ENCODE assay signal across 8 mouse cellular contexts in genomic region chr1:91457698-91458097, GRCm38 (mm10). TPM values are rescaled to one million over a fixed set of nuclear protein-coding genes. Genes with fewer than 3 reads are reported as not detected.
DNase-seq lines count a peak whose midpoint lies in the region; ATAC-seq and TF ChIP-seq lines count a peak whose summit lies in the region.

No protein-coding gene starts in this region.

- no peaks in the 10 kb centered on the region for H3K27me3 ChIP-seq in kidney, embryonic 14.5 days (ENCODE audit: control insufficient read depth, insufficient read depth, low read length)
- no peaks in the 10 kb centered on the region for H3K27me3 ChIP-seq in hindbrain, embryonic 14.5 days (ENCODE audit: control insufficient read depth, insufficient read depth, low read length)
- no peaks in the 10 kb centered on the region for H3K27me3 ChIP-seq in liver, embryonic 14.5 days (ENCODE audit: control insufficient read depth, insufficient read depth, low read length)
- H3K27me3 ChIP-seq in small intestine, adult 2 months (ENCODE audit: control insufficient read depth, insufficient read depth, low read length), result no peaks in the 10 kb centered on the region

- ATAC-seq in kidney, embryonic 14.5 days (ENCODE audit: low FRiP score, low TSS enrichment), result no peak
- ATAC-seq in hindbrain, embryonic 14.5 days (ENCODE audit: low FRiP score), result no peak
- ATAC-seq in liver, embryonic 14.5 days (ENCODE audit: insufficient read depth), result no peak

- TF ChIP-seq POLR2A in cortical plate, adult 2 months (IDR thresholded peaks at IDR 0.05; ENCODE audit: extremely low read depth, insufficient read depth, low read length), result peak; percentile 49; the same call in 1 of the 2 replicates
- no peak for TF ChIP-seq POLR2A in small intestine, adult 2 months (IDR thresholded peaks at IDR 0.05; ENCODE audit: low read depth, low read length)

- no peak overlapping the region; the same call in 1 of the 2 replicates for H3K27ac ChIP-seq in kidney, embryonic 14.5 days (ENCODE audit: low read depth, low read length)
- H3K27ac ChIP-seq in cortical plate, adult 2 months (ENCODE audit: insufficient read depth, low read length), result no peak overlapping the region
- no peak overlapping the region for H3K27ac ChIP-seq in hindbrain, embryonic 14.5 days
- H3K27ac ChIP-seq in liver, embryonic 14.5 days, result no peak overlapping the region
- H3K27ac ChIP-seq in small intestine, adult 2 months (ENCODE audit: insufficient read depth, low read depth, low read length), result peak overlapping the region; percentile 100

- H3K4me2 ChIP-seq in kidney, embryonic 14.5 days (replicated peaks; ENCODE audit: low read depth, low read length), result no peak overlapping the region
- peak overlapping the region; percentile 76 for H3K4me2 ChIP-seq in hindbrain, embryonic 14.5 days (replicated peaks)
- peak overlapping the region; percentile 90 for H3K4me2 ChIP-seq in liver, embryonic 14.5 days (ENCODE audit: low read depth)

- TF ChIP-seq CTCF in cortical plate, adult 2 months (IDR thresholded peaks at IDR 0.05; ENCODE audit: extremely low read depth, insufficient read depth, low read length), result no peak
- TF ChIP-seq CTCF in liver, embryonic 14.5 days (IDR thresholded peaks at IDR 0.05; ENCODE audit: low read depth), result no peak
- no peak for TF ChIP-seq CTCF in small intestine, adult 2 months (IDR thresholded peaks at IDR 0.05; ENCODE audit: extremely low read depth, insufficient read length, insufficient replicate concordance, low read depth, low read length)

- H3K9ac ChIP-seq in kidney, embryonic 14.5 days (ENCODE audit: low read depth, low read length), result no peak overlapping the region
- no peak overlapping the region for H3K9ac ChIP-seq in hindbrain, embryonic 14.5 days
- H3K9ac ChIP-seq in liver, embryonic 14.5 days (replicated peaks), result no peak overlapping the region

- H3K4me1 ChIP-seq in kidney, embryonic 14.5 days (ENCODE audit: control insufficient read depth, insufficient read depth, low read length), result peaks cover 50% of the 10 kb centered on the region
- H3K4me1 ChIP-seq in cortical plate, adult 2 months (ENCODE audit: control insufficient read depth, insufficient read depth, low read length), result peaks cover 12% of the 10 kb centered on the region
- H3K4me1 ChIP-seq in hindbrain, embryonic 14.5 days (replicated peaks; ENCODE audit: control insufficient read depth, insufficient read depth, low read length), result peaks cover 34% of the 10 kb centered on the region
- H3K4me1 ChIP-seq in liver, embryonic 14.5 days (replicated peaks; ENCODE audit: control insufficient read depth in 2 of 2, insufficient read depth in 2 of 2, low read length in 1 of 2), result peaks cover 13 to 45% of the 10 kb centered on the region in 2 experiments
- H3K4me1 ChIP-seq in small intestine, adult 2 months (ENCODE audit: control insufficient read depth, insufficient read depth, insufficient read length, low read length), result peaks cover 52% of the 10 kb centered on the region

- peak; percentile 39 for DNase-seq in kidney, adult 9 months
- no peak for DNase-seq in hindbrain, embryonic 14.5 days (ENCODE audit: low spot score)
- no peak for DNase-seq in liver, embryonic 14.5 days (ENCODE audit: low read depth in 3 of 3, low spot score in 3 of 3)
- DNase-seq in thymus, postnatal 14 days, result no peak
- DNase-seq in MN1 (ENCODE audit: low spot score), result no peak

- 53% methylated on average over 5 of the region's 5 CpGs for WGBS in kidney, embryonic 14.5 days
- 50% methylated on average over 5 of the region's 5 CpGs for WGBS in hindbrain, embryonic 14.5 days
- WGBS in liver, embryonic 14.5 days (ENCODE audit: insufficient replicate concordance), result 48% methylated on average over 5 of the region's 5 CpGs
- 14% methylated on average over 5 of the region's 5 CpGs for WGBS in small intestine, adult 2 months

- no peak overlapping the region for H3K4me3 ChIP-seq in kidney, embryonic 14.5 days (ENCODE audit: low read length)
- peak overlapping the region; percentile 98 for H3K4me3 ChIP-seq in cortical plate, adult 2 months (ENCODE audit: insufficient read depth, low read length)
- no peak overlapping the region for H3K4me3 ChIP-seq in hindbrain, embryonic 14.5 days (replicated peaks; ENCODE audit: low read length)
- H3K4me3 ChIP-seq in liver, embryonic 14.5 days (ENCODE audit: insufficient read depth in 1 of 2, low read depth in 2 of 2, low read length in 2 of 2), result no peak overlapping the region; a peak in 1 of 4 replicates
- peak overlapping the region; percentile 44 for H3K4me3 ChIP-seq in small intestine, adult 2 months (ENCODE audit: low read depth, low read length)

- H3K9me3 ChIP-seq in kidney, embryonic 14.5 days (ENCODE audit: control insufficient read depth, low read length), result no peaks in the 10 kb centered on the region
- no peaks in the 10 kb centered on the region for H3K9me3 ChIP-seq in hindbrain, embryonic 14.5 days (ENCODE audit: control insufficient read depth, low read length)
- H3K9me3 ChIP-seq in liver, embryonic 14.5 days (ENCODE audit: control insufficient read depth, low read length), result no peaks in the 10 kb centered on the region

- no peaks in the 10 kb centered on the region for H3K36me3 ChIP-seq in kidney, embryonic 14.5 days (ENCODE audit: control insufficient read depth, insufficient read depth, low read length)
- H3K36me3 ChIP-seq in hindbrain, embryonic 14.5 days (replicated peaks; ENCODE audit: control insufficient read depth, insufficient read depth), result no peaks in the 10 kb centered on the region
- no peaks in the 10 kb centered on the region for H3K36me3 ChIP-seq in liver, embryonic 14.5 days (replicated peaks; ENCODE audit: control insufficient read depth, insufficient read depth, low read depth)
- no peaks in the 10 kb centered on the region for H3K36me3 ChIP-seq in small intestine, adult 2 months (ENCODE audit: control insufficient read depth, insufficient read depth, low read length)

- TF ChIP-seq EP300 in liver, embryonic 14.5 days (IDR thresholded peaks at IDR 0.05; ENCODE audit: low read depth), result no peak

RNA-seq across cellular contexts. Expression of gene Per2, which starts 1.4 kb away (rescaled TPM):
- polyA plus RNA-seq in kidney, embryonic 14.5 days (2014; fragmentation: Nextera tagmentation; extraction: Ambion mirVana), result 2.5 and 3.6 TPM in 2 replicates
- polyA plus RNA-seq in cortical plate, adult 2 months (2012; rRNA removed), result 21.6 and 24.3 TPM in 2 replicates
- 3.5 and 5.2 TPM in 2 replicates for polyA plus RNA-seq in hindbrain, embryonic 14.5 days (2014; fragmentation: Nextera tagmentation; extraction: Ambion mirVana)
- 3.3 and 3.7 TPM in 2 replicates for polyA plus RNA-seq in liver, embryonic 14.5 days (2012; rRNA removed)
- 1.6 and 2.2 TPM in 2 replicates for polyA plus RNA-seq in liver, embryonic 14.5 days (2014; fragmentation: Nextera tagmentation; extraction: Ambion mirVana)
- 4.1 and 5.2 TPM in 2 replicates for polyA plus RNA-seq in small intestine, adult 2 months (2012; rRNA removed)

RNA-seq across cellular contexts. Expression of gene Traf3ip1, which starts 36.7 kb away (rescaled TPM):
- 7.6 and 7.7 TPM in 2 replicates for polyA plus RNA-seq in kidney, embryonic 14.5 days (2014; fragmentation: Nextera tagmentation; extraction: Ambion mirVana)
- polyA plus RNA-seq in cortical plate, adult 2 months (2012; rRNA removed), result 18.2 and 20.0 TPM in 2 replicates
- 6.5 and 7.6 TPM in 2 replicates for polyA plus RNA-seq in hindbrain, embryonic 14.5 days (2014; fragmentation: Nextera tagmentation; extraction: Ambion mirVana)
- 2.4 and 4.1 TPM in 2 replicates for polyA plus RNA-seq in liver, embryonic 14.5 days (2012; rRNA removed)
- 1.3 TPM in 2 replicates for polyA plus RNA-seq in liver, embryonic 14.5 days (2014; fragmentation: Nextera tagmentation; extraction: Ambion mirVana)
- 2.0 and 3.7 TPM in 2 replicates for polyA plus RNA-seq in small intestine, adult 2 months (2012; rRNA removed)

RNA-seq across cellular contexts. Expression of gene Hes6, which starts 43.9 kb away (rescaled TPM):
- polyA plus RNA-seq in kidney, embryonic 14.5 days (2014; fragmentation: Nextera tagmentation; extraction: Ambion mirVana), result 61.1 and 65.8 TPM in 2 replicates
- 20.1 and 22.3 TPM in 2 replicates for polyA plus RNA-seq in cortical plate, adult 2 months (2012; rRNA removed)
- 125 and 129 TPM in 2 replicates for polyA plus RNA-seq in hindbrain, embryonic 14.5 days (2014; fragmentation: Nextera tagmentation; extraction: Ambion mirVana)
- polyA plus RNA-seq in liver, embryonic 14.5 days (2012; rRNA removed), result 11.2 and 12.9 TPM in 2 replicates
- 14.5 and 15.1 TPM in 2 replicates for polyA plus RNA-seq in liver, embryonic 14.5 days (2014; fragmentation: Nextera tagmentation; extraction: Ambion mirVana)
- 78.8 and 113 TPM in 2 replicates for polyA plus RNA-seq in small intestine, adult 2 months (2012; rRNA removed)

RNA-seq across cellular contexts. Expression of gene Ilkap, which starts 59.1 kb away (rescaled TPM):
- 130 and 136 TPM in 2 replicates for polyA plus RNA-seq in kidney, embryonic 14.5 days (2014; fragmentation: Nextera tagmentation; extraction: Ambion mirVana)
- polyA plus RNA-seq in cortical plate, adult 2 months (2012; rRNA removed), result 84.0 and 90.3 TPM in 2 replicates
- 132 and 143 TPM in 2 replicates for polyA plus RNA-seq in hindbrain, embryonic 14.5 days (2014; fragmentation: Nextera tagmentation; extraction: Ambion mirVana)
- polyA plus RNA-seq in liver, embryonic 14.5 days (2012; rRNA removed), result 30.9 and 46.0 TPM in 2 replicates
- 62.1 and 65.8 TPM in 2 replicates for polyA plus RNA-seq in liver, embryonic 14.5 days (2014; fragmentation: Nextera tagmentation; extraction: Ambion mirVana)
- polyA plus RNA-seq in small intestine, adult 2 months (2012; rRNA removed), result 17.9 and 34.6 TPM in 2 replicates

Comparison
In these comparisons a context has a peak if more than half of its experiments do, and no peak if none do; other contexts are left out.
1. H3K4me3 ChIP-seq: peak in cortical plate, adult 2 months (single experiment) and small intestine, adult 2 months (single experiment); none in kidney, embryonic 14.5 days (single experiment), hindbrain, embryonic 14.5 days (single experiment) and liver, embryonic 14.5 days (0 of 2).